Mouse (Mus musculus): ENCODE results near the gene Hspa12a. TPM values are rescaled to one million over a fixed set of nuclear protein-coding genes. Genes with fewer than 3 reads are reported as not detected.
A peak's percentile ranks its signal among the peaks of the same experiment; 100 is the strongest.

Hspa12a gene
- total RNA-seq, 2 experiments from 2014 or later: 4.0 to 6.4 TPM

DNA sequence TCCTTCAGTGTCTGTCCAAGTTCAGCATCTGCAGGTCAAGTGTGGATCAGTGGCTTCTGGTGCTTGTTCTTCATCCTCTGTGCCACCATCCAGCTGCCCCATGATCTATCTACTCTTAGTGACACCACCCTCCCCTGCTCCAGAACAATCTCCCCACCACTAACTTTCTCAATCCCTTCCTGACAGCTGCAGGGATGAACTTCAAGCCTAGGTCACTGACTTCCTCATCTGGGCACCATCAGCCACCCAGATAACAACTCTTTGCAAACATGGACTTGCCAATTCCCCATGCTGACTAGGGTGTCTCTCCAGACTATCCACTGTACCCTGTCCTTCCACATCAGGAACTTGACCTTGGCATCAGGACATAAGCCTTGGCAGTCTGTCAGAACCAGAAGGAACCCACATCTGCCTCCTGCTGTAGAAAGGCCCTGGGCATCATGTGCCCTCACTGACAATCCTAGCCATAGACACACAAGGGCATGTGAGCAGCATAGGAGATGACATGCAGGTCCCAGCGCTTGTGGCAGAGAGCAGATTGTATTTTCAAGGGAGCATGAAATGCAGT is 79.4 kb downstream of the Hspa12a start:
- intact Hi-C loops (cut with DNase I): loop anchor here (5.0 kb wide), 1 partner anchor 47 kb away; no protein-coding TSS in a partner anchor
- DNase-seq: no peak

DNA sequence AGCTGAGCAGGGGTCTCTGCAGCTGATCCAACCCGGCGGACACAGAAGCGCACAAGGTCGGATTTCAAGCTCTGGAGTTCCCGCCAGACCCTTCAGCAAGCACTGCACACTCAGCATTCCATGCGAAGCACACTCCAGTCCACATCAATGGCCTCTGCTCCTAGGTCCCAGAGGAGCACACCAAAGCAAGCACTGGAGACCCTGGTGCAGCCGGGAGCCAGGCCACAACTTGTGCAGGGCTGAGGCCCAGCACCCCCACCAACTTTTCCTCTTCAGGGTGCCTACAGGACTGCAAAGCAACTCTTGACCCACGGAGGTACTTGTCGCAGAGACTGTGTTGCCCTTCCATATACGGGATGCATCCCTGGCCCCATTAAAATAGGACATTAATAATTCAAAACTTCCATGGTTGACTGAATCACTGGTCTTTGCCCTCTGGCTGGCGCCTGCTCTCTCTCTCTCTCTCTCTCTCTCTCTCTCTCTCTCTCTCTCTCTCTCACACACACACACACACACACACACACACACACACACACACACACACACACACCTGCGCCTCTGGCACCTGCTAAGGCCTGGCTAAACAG is 82.2 kb downstream of the Hspa12a start:
- intact Hi-C loops (cut with DNase I): loop anchor here (5.0 kb wide), 1 partner anchor 44 kb away; no protein-coding TSS in a partner anchor
- no peak for DNase-seq

DNA sequence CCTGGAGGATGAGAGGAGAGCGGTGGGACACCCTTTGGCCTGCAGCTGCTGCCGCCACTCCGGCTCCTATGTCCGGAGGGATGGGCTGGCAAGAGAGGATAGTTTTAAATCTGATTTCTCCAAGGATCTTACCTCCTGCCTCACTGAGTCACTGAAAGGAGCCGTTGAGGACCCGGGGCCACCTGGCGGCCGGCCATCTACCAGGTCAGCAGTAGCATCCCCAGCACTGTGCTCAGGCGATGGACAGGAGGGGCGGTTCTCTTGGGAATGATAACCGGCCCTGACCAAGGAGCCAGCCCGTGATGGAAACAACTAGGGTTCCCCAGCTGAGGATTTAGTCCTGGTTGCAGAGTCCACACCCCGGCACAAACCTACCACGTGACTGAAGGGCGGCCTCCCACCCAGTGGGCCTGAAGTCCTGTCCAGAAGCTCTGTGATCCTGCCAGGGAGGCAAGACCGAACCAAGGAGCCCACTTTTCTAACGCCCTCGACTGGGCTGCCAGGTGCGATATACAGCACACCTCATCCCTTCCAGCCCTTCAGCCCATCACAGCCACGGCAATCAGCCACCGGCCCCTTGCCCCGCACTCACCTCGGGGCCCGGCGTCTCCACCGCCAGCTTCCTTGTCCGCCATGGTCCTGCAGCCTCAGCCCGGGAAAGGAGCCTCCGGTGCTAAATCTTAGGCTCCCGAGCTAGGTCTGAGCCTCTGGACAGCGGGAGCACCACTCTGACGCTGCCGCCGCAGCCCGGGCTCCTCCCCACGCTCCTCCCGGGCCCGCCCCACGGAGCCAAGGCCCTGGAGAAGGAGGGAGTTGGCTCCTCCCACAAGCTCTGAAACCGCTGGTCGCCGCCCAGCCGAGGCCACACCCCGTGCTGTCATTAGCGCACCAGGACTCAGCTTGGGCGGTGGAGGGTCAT is 82.9 kb downstream of the Hspa12a start:
- DNase-seq: peak; percentile 78 to 86
- intact Hi-C loops (cut with DNase I): loop anchor here (5.0 kb wide), 1 partner anchor 43 kb away; no protein-coding TSS in a partner anchor

DNA sequence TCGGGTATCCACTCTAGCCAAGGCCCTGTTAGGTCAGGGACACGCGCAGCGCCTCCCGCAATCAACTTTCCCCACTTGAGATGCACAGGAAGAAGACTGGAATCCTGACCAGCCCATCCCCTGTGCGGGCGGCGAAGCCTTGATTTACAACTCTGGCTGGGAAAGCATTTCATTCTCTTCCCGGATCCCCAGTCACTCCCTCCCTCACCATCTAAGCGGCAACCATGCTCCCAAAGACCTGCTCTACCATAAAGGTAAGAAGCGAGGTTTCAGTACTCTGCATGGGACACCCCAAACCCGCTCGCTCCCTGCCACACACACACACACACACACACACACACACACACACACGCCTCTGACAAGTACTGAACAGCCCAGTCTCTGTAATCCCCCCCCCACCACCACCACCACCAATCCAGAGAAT is 83.6 kb downstream of the Hspa12a start:
- DNase-seq: no peak

DNA sequence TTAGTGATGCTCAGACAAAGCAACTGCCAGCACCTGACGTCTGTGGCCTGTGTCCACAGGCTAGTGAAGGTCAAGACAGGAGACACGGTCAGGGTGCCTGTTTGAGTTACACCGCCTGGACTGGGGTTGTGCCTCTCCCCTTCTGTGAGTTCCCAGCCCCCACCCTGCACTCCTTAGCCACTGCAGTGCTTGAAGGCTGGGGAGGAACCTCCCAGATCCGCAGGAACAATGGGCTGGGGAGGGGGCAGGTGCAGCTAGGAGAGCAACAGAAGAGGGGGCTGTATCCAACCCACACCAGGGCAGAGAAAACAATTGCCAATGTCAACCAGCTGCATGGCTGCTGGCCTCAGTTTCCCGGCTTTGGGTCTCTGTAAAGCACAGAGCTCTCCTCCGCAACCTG is 84.1 kb downstream of the Hspa12a start:
- intact Hi-C loops (cut with DNase I): no loop called here
- DNase-seq: no peak

More for the DNA sequence above, 83.6 kb downstream of the Hspa12a start:
- intact Hi-C loops (cut with DNase I): loop anchor here (5.0 kb wide), 1 partner anchor 43 kb away; no protein-coding TSS in a partner anchor

DNA sequence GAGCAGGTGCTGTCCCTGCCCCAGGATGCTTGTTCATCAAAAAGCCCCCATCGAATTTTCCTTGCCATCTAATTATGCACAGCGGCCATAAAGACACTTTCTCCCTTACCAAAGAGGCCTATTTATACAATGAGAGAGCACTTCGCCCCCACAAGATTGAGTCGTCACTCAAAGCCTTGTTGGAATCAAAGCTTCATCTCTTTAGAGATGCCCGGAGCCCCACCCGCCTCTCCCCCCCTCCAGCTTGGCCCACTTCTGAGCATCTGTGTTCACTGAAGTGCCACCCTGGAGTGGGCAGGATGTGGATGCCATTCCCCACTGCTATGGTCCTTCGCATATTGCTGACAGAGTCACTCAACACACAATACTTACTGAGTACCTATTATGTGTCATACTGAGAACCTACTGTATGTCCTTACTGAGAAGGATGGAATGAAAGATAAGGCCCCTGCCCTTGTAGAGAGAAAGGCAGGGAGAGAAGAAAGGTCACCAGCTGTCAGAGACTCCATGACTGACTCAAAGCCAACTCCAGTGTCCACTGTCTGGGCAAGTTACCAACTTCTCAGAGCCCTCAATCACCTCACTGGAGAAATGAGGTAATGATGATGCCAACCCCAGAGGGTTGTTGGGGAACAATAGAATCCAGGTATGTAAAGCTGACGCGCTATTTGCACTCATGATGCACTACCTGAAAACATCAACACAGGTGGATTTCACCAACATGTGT is 87.2 kb downstream of the Hspa12a start:
- no peak for DNase-seq

DNA sequence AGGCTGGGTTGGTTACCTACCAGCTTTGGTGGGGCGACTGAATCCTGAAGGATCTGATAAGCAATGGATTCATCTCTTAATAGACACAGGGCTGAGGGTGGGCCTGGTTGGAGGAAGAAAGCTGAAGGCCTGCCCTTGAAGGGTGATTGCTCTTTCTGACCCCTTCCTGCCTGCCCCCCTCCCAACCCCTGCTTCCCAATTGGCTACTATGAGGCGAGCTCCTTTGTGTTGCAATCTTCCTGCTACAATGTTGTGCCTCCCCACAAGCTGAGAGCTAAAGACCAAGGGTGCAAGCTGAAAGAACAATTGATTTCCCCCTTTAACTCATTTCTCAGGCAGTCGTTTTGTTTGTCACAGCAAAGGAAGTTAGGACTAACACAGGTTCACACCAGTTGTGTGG is 88.6 kb downstream of the Hspa12a start:
- no peak for DNase-seq
- intact Hi-C loops (cut with DNase I): no loop called here

More for the DNA sequence above, 87.2 kb downstream of the Hspa12a start:
- intact Hi-C loops (cut with DNase I): no loop called here

DNA sequence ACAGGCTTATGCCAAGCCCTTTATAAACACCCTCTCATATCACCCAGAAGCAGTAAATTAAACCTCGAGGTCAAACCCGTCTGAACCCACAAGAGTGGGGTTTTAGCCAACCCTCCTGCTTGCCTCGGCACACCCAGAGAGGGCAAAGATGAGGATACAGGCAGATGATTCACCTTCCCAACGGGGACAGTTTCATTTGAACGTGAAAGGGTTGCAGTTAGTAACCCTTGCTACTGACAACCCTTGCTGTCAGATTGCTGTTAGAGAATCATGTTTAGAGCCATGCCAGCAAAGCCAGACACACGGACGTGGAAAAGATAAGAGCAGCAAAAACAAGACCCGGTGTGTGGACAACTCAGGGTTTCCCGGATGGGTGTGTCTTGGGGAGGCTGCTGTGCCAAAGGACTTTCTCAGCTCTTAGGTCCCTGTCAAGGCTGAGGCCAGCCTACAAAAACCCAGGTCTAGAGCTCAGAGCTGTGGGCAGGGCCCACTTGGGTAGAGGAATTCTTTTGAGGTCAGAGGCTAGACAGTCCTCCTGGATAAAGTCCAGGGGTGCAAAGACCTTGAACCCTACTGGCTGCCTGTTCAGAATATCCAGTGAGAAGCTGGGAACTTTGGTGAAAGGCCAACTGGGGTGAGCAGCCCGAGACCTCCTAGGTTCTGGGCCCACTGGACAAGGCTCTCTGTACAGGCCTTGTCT is 90.3 kb downstream of the Hspa12a start:
- intact Hi-C loops (cut with DNase I): no loop called here
- DNase-seq: no peak

DNA sequence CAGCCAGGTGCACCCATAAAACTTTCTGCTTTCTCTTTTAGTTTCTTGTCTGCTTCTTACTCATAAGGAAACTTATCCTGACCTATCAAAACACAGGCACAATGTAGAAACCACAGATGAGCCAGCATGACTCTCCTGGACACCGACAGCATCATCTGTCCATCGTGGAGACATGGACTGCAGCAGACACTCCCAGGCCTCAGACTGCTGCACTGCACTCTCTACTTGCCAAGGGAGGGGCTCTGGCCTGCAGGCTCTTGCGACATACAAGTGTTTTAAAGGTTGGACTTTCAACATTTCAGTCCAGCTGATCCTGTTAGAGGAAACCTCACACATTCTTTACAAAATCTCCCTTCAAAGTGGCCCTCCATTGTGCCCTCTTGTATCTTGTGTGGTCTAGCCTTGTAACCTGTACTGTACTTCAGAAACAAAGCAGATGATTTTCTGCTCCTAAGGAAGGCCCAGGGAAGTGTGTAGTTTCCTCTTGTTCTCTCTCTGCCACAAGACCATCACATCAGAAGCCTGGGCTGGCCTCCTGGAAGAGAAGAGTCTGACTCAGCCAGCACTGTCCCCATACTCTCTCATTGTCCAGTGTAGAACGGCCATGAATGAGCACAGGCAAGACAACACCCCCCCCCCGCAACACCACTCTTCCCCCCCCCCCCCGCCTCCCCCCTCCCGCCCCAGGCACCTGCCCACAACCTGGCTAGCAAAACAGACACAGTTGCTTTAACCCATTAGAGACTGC is 92.6 kb downstream of the Hspa12a start:
- intact Hi-C loops (cut with DNase I): no loop called here
- DNase-seq: peak in 1 of 2 experiments; percentile 17

DNA sequence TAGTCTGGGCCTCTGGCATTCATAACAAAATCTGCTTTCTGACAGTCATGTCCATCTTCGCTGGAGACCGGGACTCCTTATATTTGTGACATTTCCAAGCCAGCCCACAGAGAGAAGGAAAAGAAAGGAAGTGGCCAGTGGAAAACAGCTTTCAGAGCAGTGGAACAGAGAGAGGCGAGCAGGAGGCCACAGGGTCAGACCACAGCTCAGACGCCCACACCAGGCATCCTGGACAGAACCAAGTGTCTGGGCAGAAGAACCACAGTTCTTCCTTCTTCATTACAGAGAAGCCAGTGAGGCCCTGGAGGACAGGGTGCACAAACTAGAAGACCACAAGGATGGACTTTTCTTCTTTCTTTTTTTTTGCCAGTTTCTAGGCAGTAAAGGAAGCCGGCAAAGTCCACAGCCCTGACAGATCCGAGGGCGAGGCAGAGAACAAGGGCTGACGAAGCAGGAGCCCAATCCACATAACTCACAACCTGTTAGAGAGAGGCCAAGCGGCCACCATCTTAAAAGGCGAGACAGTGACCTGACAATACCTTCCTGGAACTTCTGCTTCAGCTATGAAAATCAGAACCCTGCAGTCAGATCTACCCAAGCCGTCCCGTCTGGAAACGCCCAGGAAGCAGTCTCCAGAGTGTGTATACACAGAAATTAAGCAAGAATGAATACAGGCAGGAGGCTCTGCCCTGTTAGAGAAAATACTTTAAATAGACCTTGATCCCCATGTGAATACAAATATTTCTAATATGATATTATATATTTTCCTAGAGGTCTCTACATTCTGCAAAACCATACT is 93.9 kb downstream of the Hspa12a start:
- no peak for DNase-seq
- intact Hi-C loops (cut with DNase I): no loop called here

DNA sequence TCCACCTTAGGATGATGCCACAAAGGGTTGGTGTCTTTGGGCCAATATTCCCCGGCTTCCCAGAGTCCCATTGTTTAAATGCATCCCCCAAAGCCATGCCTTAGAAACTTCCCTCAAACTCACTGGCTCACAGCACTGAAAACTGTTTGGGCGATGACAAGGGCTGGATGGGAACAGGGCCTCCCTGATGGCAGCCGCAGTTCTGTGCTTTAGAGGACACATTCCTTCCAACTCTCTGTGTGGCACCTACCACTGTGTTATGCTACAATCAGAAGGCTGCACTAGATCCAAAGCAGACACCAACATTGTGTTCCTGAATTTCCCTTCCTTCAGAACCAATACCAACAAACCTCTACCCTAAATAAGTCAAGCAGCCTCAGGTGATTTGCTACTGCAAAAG is 99.8 kb downstream of the Hspa12a start:
- intact Hi-C loops (cut with DNase I): no loop called here
- DNase-seq: no peak

DNA sequence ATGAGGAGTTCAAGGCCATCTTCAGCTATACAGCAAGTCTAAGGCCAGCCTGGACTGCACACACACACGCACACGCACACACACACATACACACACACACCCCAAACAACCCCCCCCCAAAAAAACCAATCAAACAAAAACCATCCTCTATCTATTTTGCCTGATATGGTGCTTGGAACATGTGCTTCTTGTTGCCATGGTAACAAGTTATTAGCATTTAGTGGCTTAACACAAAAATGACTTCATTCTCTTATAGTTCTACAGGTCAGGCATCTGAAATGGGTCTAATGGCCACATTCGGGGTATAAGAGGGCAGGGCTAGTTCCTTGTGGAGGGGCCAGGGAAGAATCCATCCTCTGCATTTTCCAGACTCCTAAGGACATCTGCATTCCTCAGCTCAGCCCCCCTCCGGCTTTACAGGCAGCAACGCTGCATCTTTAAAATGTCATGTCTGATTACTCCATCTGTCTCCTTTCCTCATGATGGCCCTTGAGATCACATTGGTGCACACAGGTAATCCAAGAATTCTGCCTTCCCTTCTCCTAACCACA is 102.7 kb downstream of the Hspa12a start:
- no peak for DNase-seq
- intact Hi-C loops (cut with DNase I): no loop called here

DNA sequence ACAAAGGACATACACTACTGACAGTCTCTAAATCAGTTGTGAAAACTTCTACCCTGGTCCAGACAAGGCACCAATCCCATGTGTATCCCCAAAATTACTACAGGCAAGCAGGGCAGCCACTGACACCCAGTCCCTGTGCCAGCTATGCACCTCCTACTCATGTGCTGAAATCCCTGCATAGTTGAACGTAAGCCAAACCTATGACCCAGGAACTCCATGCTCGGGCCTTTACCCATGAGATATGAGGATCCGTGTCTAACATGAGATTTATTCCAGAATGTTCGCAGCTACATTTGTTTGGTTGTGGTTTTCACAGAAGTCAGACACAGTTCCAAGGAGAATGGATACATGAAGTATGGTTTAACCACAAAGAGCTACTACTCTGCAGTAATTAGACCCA is 103.6 kb downstream of the Hspa12a start:
- intact Hi-C loops (cut with DNase I): no loop called here
- DNase-seq: no peak

DNA sequence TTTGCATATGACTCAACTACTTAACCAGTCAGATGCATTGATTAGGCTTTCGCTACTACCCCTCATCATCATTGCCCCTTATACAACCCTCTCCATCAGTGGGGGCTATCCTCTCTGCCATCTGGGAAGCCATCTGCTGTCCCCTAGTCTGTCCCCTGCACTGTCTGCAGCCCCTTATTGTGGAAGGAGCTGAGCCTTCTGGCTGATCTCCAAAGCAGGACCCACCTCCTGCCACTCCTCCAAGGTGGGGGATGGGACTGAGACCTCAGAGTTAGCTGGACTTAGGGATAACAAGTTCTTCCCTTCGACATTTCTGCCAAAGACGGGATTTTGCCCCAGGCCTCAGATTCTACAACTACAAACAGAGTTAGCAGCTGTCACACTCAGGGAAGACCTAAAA is 104.1 kb downstream of the Hspa12a start:
- no peak for DNase-seq
- intact Hi-C loops (cut with DNase I): no loop called here

DNA sequence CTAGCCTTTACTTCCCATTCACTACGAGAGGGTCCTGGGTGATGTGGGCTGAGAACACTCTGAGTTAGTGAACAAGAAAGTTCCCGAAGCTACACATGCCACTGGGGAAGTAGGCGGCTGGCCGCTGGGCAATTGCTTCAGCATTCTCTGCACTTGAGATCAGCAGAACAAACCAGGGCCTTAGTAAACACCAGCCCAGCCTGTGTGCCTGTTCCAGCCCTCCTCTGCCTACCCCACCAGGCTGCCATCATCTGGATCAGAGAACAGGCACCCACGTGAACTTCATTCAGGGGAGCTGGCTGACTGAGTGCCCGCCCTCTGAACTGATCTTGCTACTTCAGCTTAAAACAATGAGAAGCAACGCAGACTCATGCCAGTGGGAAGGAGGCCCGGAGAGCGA is 104.7 kb downstream of the Hspa12a start:
- intact Hi-C loops (cut with DNase I): no loop called here
- no peak for DNase-seq

DNA sequence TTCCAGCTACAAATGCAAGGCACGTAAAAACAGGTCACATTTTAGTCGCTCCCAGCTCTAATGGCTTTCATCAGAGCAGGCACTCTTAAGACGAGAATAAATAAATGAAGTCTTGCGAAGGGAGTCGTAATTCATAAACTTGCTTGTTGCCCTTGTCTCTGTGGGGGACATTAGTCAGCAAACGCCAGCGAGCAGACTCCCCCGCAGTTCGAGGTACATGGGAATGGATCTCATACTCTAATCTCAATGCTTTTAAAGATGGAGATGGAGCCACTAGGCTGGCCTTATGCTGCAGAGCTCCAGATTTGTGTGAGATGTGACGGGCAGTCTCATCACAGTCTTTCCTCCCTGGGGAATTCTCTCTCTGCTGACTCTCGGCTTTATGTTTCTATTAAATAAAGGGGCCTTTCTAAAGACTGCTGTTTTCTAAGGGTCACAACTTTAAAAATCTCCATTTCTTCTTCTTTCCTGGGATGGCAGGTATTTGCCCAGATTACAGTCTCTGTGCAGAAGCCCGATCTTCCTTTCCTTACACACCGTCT is 109.7 kb downstream of the Hspa12a start:
- no peak for DNase-seq
- intact Hi-C loops (cut with DNase I): no loop called here

DNA sequence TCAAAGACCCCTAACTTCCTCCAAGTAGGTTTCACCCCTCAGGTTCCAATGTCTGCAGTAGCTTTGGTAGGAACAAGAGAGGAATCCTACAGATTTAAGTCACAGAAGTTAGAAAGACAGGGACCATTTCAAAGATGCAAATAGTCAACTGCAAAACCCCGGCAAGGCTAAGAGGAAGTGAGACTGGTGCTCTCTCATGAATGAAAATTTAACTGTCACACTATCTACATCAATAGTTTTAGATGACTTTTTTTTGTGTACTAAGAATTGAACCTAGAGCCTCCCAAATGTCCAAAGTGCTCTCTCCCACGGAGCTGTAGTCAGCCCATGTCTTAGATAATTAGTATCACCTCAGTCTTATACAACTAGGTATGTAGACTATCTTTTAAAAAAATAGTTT is 110.5 kb downstream of the Hspa12a start:
- no peak for DNase-seq
- intact Hi-C loops (cut with DNase I): no loop called here

Measured in gastrocnemius, postnatal 36 days (tissue).